In the genomic region with DNA sequence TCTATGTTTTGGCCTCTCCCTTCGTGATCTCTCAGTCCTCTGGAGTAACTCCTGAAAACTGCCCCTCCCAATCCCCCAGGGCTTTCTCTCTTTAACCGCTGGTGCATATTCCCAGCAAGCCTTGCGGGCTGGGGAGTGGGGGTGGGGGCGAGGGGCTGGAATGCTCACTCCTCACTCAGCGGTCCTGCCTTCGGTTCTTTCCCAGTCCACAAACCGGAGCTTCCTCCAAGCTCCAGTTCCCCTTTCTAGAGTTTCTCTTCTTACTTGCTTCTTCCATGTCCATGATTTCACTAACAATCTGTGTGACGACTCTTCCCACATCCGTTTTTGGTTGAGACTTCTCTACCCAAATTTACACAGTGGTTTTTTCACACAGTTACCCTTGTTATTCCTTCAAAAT, we compare ENCODE assay signal across 8 mouse cellular contexts. TPM values are rescaled to one million over a fixed set of nuclear protein-coding genes. Genes with fewer than 3 reads are reported as not detected.
DNase-seq lines count a peak whose midpoint lies in the region; ATAC-seq and TF ChIP-seq lines count a peak whose summit lies in the region.
"Had no signal": no experiment of that assay in that cellular context is flagged by ENCODE, and none has a peak within 500 bp of the region (broad histone marks: within the 10 kb centered on the region; RNA-seq: fewer than 3 reads in every experiment).

No protein-coding gene starts in this region.

- 14% methylated on average over 9 of the region's 9 CpGs for WGBS in liver, embryonic 15.5 days (ENCODE audit: insufficient replicate concordance)
- 20% methylated on average over 9 of the region's 9 CpGs for WGBS in liver, embryonic 11.5 days
- WGBS in heart, embryonic 12.5 days, result 15% methylated on average over 9 of the region's 9 CpGs

- H3ac ChIP-seq in myocyte (ENCODE audit: control insufficient read depth, insufficient read length), result no peak overlapping the region

- peak overlapping the region; percentile 3; the same call in 1 of the 2 replicates for H3K4me2 ChIP-seq in liver, embryonic 15.5 days
- H3K4me2 ChIP-seq in liver, embryonic 11.5 days, result no peak overlapping the region
- peak overlapping the region; percentile 47 for H3K4me2 ChIP-seq in heart, embryonic 12.5 days
- peak overlapping the region; percentile 95 for H3K4me2 ChIP-seq in myocyte (ENCODE audit: low read depth)

- DNase-seq in liver, embryonic 11.5 days (ENCODE audit: low spot score), result no peak
- DNase-seq in ovary, adult 18-20 months (ENCODE audit: low spot score), result no peak

- 0 out of 2 replicates have a peak, but pooled peaks cover 3% of the 10 kb centered on the region for H3K4me1 ChIP-seq in liver, embryonic 15.5 days (replicated peaks)
- H3K4me1 ChIP-seq in liver, embryonic 11.5 days (replicated peaks; ENCODE audit: control insufficient read depth, insufficient read depth, low read length), result no peaks in the 10 kb centered on the region; the same call in 1 of the 2 replicates
- peaks cover 9% of the 10 kb centered on the region; the same call in 1 of the 2 replicates for H3K4me1 ChIP-seq in heart, embryonic 12.5 days (replicated peaks)

- peaks cover 5% of the 10 kb centered on the region for H3K79me2 ChIP-seq in myocyte (ENCODE audit: control insufficient read depth, insufficient read depth)

- no peak overlapping the region for H3K4me3 ChIP-seq in liver, embryonic 15.5 days (replicated peaks)
- H3K4me3 ChIP-seq in liver, embryonic 11.5 days (ENCODE audit: low read depth, low read length), result no peak overlapping the region
- peak overlapping the region; percentile 16 for H3K4me3 ChIP-seq in heart, embryonic 12.5 days
- H3K4me3 ChIP-seq in myocyte, result peak overlapping the region; percentile 21
- H3K4me3 ChIP-seq: midbrain, embryonic 10.5 days had no signal

- TF ChIP-seq POLR2A in myocyte (IDR thresholded peaks at IDR 0.05; ENCODE audit: insufficient read length, low read depth), result peak; percentile 19

- ATAC-seq in liver, embryonic 15.5 days (ENCODE audit: insufficient read depth), result no peak
- ATAC-seq in liver, embryonic 11.5 days (replicated peaks; ENCODE audit: low FRiP score), result no peak
- peak; percentile 67 for ATAC-seq in common myeloid progenitor, adult 5-6 weeks (replicated peaks; ENCODE audit: low read depth, poor library complexity, severe bottlenecking)
- ATAC-seq in heart, embryonic 12.5 days (ENCODE audit: insufficient number of reproducible peaks, low FRiP score), result no peak
- ATAC-seq in inflammation-experienced regulatory T-cells, adult 6 months, result no peak

- H3K9ac ChIP-seq in liver, embryonic 15.5 days, result no peak overlapping the region
- H3K9ac ChIP-seq in liver, embryonic 11.5 days (ENCODE audit: low read depth, low read length), result no peak overlapping the region
- H3K9ac ChIP-seq in heart, embryonic 12.5 days, result no peak overlapping the region

- H3K9me3 ChIP-seq in liver, embryonic 15.5 days (replicated peaks), result no peaks in the 10 kb centered on the region
- no peaks in the 10 kb centered on the region for H3K9me3 ChIP-seq in liver, embryonic 11.5 days (ENCODE audit: control insufficient read depth, low read length)
- no peaks in the 10 kb centered on the region for H3K9me3 ChIP-seq in heart, embryonic 12.5 days (replicated peaks)
- H3K9me3 ChIP-seq: midbrain, embryonic 10.5 days had no signal

- H3K27me3 ChIP-seq in liver, embryonic 15.5 days, result peaks cover 60% of the 10 kb centered on the region
- H3K27me3 ChIP-seq in liver, embryonic 11.5 days (replicated peaks; ENCODE audit: control insufficient read depth, insufficient read depth, low read length), result peaks cover 47% of the 10 kb centered on the region
- H3K27me3 ChIP-seq in heart, embryonic 12.5 days (replicated peaks), result peaks cover 16% of the 10 kb centered on the region
- H3K27me3 ChIP-seq in myocyte (ENCODE audit: control insufficient read depth, insufficient read depth, insufficient read length), result no peaks in the 10 kb centered on the region

- no peak overlapping the region for H3K27ac ChIP-seq in liver, embryonic 15.5 days (replicated peaks)
- H3K27ac ChIP-seq in liver, embryonic 11.5 days (ENCODE audit: low read depth, low read length), result no peak overlapping the region
- no peak overlapping the region for H3K27ac ChIP-seq in heart, embryonic 12.5 days (ENCODE audit: poor library complexity, severe bottlenecking)
- H3K27ac ChIP-seq: midbrain, embryonic 10.5 days had no signal

- no peaks in the 10 kb centered on the region for H3K36me3 ChIP-seq in liver, embryonic 15.5 days (replicated peaks)
- no peaks in the 10 kb centered on the region for H3K36me3 ChIP-seq in liver, embryonic 11.5 days (ENCODE audit: control insufficient read depth, insufficient read depth, low read length)
- H3K36me3 ChIP-seq in heart, embryonic 12.5 days, result no peaks in the 10 kb centered on the region
- H3K36me3 ChIP-seq in myocyte (ENCODE audit: control insufficient read depth, insufficient read depth), result no peaks in the 10 kb centered on the region
- H3K36me3 ChIP-seq: midbrain, embryonic 10.5 days had no signal

TF ChIP-seq in myocyte, 11 proteins besides CTCF, POLR2A, EP300 and RAD21:
- TF ChIP-seq MYOD1 (IDR thresholded peaks at IDR 0.05; ENCODE audit: control insufficient read depth in 1 of 3, insufficient read length in 2 of 3, low read depth in 2 of 3) (no peak), REST (IDR thresholded peaks at IDR 0.05; ENCODE audit: insufficient read depth, insufficient read length) (no peak), TCF3 (IDR thresholded peaks at IDR 0.05; ENCODE audit: insufficient read length, low read depth) (no peak), SRF (IDR thresholded peaks at IDR 0.05; ENCODE audit: control insufficient read depth, insufficient read length, low read depth) (no peak), MAX (IDR thresholded peaks at IDR 0.05; ENCODE audit: low read depth) (no peak), POLR2AphosphoS2 (IDR thresholded peaks at IDR 0.05; ENCODE audit: insufficient read length, low read depth) (peak; percentile 37), CEBPB (IDR thresholded peaks at IDR 0.05; ENCODE audit: insufficient read depth, poor library complexity, severe bottlenecking) (no peak)
TF ChIP-seq in myocyte: peak in this region for 1.

RNA-seq across cellular contexts. Expression of gene Bend6, which starts 4.0 kb away (rescaled TPM):
- polyA plus RNA-seq in liver, embryonic 15.5 days (2015; fragmentation: Nextera tagmentation; extraction: Ambion mirVana), result 0.41 and 0.50 TPM in 2 replicates
- 2.3 and 2.4 TPM in 2 replicates for polyA plus RNA-seq in liver, embryonic 11.5 days (2014; fragmentation: Nextera tagmentation; extraction: Ambion mirVana)
- total RNA-seq in common myeloid progenitor, adult 5-6 weeks (2017), result not detected in 2 replicates
- polyA plus RNA-seq in heart, embryonic 12.5 days (2016; fragmentation: Nextera tagmentation; extraction: Ambion mirVana), result 5.6 and 5.9 TPM in 2 replicates
- polyA plus RNA-seq in myocyte (2012; fragmentation: generic; extraction: Trizol), result 3.8 TPM
- 1 to 10 TPM in 2 of 3 experiments, under 1 TPM in 1; 0.96 to 8.0 (median 2.4) TPM for polyA plus RNA-seq in inflammation-experienced regulatory T-cells, adult 6 months (2017; shearing (Covaris generic))

RNA-seq across cellular contexts. Expression of gene Dst, which starts 4.4 kb away (rescaled TPM):
- polyA plus RNA-seq in liver, embryonic 15.5 days (2015; fragmentation: Nextera tagmentation; extraction: Ambion mirVana), result 5.9 and 6.9 TPM in 2 replicates
- polyA plus RNA-seq in liver, embryonic 11.5 days (2014; fragmentation: Nextera tagmentation; extraction: Ambion mirVana), result 9.4 and 9.5 TPM in 2 replicates
- total RNA-seq in common myeloid progenitor, adult 5-6 weeks (2017), result 8.4 and 9.3 TPM in 2 replicates
- 28.4 TPM in 2 replicates for polyA plus RNA-seq in heart, embryonic 12.5 days (2016; fragmentation: Nextera tagmentation; extraction: Ambion mirVana)
- 49.7 TPM for polyA plus RNA-seq in myocyte (2012; fragmentation: generic; extraction: Trizol)
- polyA plus RNA-seq in inflammation-experienced regulatory T-cells, adult 6 months (2017; shearing (Covaris generic)), result 10 to 100 TPM; 18.1 to 31.7 (median 20.6) TPM

Comparison
In these comparisons a context has a peak if more than half of its experiments do, and no peak if none do; other contexts are left out.
1. H3K4me3 ChIP-seq: peak in heart, embryonic 12.5 days (single experiment) and myocyte (single experiment); none in liver, embryonic 15.5 days (single experiment) and liver, embryonic 11.5 days (single experiment).